Mouse (Mus musculus) ES-Bruce4 (cell line): ENCODE data around the gene Ndufaf8.

ENCODE experiments used
- CTCF ChIP-seq: IDR thresholded peaks from one replicate; pipeline ENCODE4 v1.8.1; 2011; ENCODE audit warnings: low read depth, low read length
- EP300 ChIP-seq: IDR thresholded peaks from 2 replicates; pipeline ENCODE4 v1.6.1; 2011; ENCODE audit warnings: low read depth, low read length; ENCODE audit not compliant: insufficient read depth
- POLR2A ChIP-seq: IDR thresholded peaks from one replicate; pipeline ENCODE4 v1.8.1; 2011; ENCODE audit warnings: low read length; ENCODE audit not compliant: insufficient read depth

DNA sequence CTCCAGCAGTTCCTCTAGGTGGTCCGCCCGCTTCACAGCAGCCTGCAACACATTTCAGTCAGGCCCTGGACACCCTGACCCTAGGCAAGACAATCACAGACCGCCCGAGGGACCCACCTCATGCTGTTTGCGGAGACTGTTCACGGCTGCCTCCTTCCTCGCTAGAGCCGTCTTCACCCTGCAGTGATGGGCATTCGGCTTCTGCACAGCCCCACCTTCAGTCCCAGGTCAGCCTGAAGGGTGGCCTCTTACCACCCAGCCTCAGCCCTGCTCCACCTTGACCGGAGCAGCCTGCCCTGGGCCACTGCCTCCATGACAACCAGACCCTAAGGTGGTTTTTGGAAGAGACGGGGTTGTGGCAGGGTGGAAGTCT lies 34.1 kb upstream of the Ndufaf8 start:
- TF ChIP-seq POLR2A (no peak), EP300 (no peak), CTCF (no peak)
